Mouse (Mus musculus) left cerebral cortex, adult 2 months (tissue): ENCODE results near the gene Ssh2. TPM values are rescaled to one million over a fixed set of nuclear protein-coding genes. Genes with fewer than 3 reads are reported as not detected.
"Not testable (repeated sequence)": the region's sequence is repeated elsewhere in the genome, so short reads cannot be mapped to it uniquely, and the experiment has no call there.

Experiments
- DNase-seq, 2 experiments: peaks; one replicate each; pipeline ENCODE4 v3.0.0; 2021 to 2022; ENCODE audit warnings: low spot score in 2 of 2, mixed read lengths in 1 of 2; ENCODE audit errors: extremely low spot score in 1 of 2
- H3K27ac ChIP-seq: fragments of 200-600 bp; 2 replicates; pipeline ENCODE4 v1.8.1; 2022
- H3K4me3 ChIP-seq: fragments of 200-600 bp; 2 replicates; pipeline ENCODE4 v1.8.1; 2022
- CTCF ChIP-seq: fragments of 200-600 bp; IDR thresholded peaks from 2 replicates; pipeline ENCODE4 v1.8.1; 2022; ENCODE audit warnings: antibody characterized with exemption, mild to moderate bottlenecking, moderate library complexity
- intact Hi-C: fragments of 180-260 bp; cut with DNase I; formaldehyde crosslinking; loops from one replicate; pipeline ENCODE4 v1.15.1; 2025
- total RNA-seq, 2 experiments: library from RNA; stranded (reverse); gene quantifications; 2 replicates each; pipeline ENCODE4 v1.2.3; 2021

Ssh2 gene
- total RNA-seq, 2 experiments from 2014 or later, result 31.6 to 35.0 TPM

DNA sequence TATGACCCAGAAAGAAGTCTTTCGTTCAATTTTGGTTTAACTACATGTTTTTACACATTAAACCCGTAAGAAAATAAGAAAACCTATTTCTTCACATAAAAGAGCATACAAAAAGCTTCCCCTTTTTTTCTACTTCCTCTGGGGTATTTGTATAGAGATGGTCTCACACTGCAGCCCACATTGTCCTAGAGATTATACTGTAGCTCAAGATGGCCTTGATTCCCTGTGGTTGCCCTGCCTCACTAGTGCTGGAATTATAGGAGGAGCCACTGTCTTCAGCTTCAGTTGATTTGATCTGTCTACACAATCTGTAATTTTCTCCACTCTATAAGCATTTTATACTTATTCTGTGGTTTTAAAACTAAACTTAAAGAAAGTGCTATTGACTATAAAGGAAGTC is 15.4 kb downstream of the Ssh2 start:
- no peak for TF ChIP-seq CTCF

DNA sequence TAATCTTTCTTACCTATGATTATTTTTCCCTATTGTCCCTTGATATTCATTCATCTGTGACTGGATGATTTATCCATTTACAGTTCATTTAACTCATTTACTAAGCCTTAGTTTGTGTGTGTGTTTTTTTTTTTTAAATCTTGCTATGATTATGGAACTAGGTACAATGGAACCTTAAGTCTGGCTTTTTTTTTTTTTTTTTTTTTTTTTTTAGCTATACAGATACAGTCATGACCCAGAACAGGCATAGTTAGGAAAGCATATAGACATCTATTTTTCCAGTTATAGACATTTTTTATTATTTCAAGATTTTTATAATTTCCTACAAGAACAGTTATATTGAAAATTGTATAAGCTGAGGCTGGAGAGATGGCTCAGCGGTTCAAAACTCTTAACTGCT is 19.2 kb downstream of the Ssh2 start:
- intact Hi-C loops, result no loop called here
- DNase-seq, result no peak
- Histone ChIP-seq H3K27ac (no peak overlapping the region), H3K4me3 (no peak overlapping the region)
- no peak for TF ChIP-seq CTCF

More for the DNA sequence above, 15.4 kb downstream of the Ssh2 start:
- H3K27ac ChIP-seq, result no peak overlapping the region
- no peak for DNase-seq
- no peak overlapping the region for H3K4me3 ChIP-seq
- intact Hi-C loops, result no loop called here

GRCm38 (mm10) chr11:77239658-77240345 is 23.7 kb downstream of the Ssh2 start:
- intact Hi-C loops, result no loop called here
- no peak overlapping the region for H3K4me3 ChIP-seq
- TF ChIP-seq CTCF, result no peak
- no peak for DNase-seq
- no peak overlapping the region for H3K27ac ChIP-seq

- intact Hi-C loops, result no loop called here
- DNase-seq, result no peak
- Histone ChIP-seq H3K4me3 (no peak overlapping the region), H3K27ac (no peak overlapping the region)
- TF ChIP-seq CTCF, result no peak
These were observed 24.6 kb downstream of the Ssh2 start for GRCm38 (mm10) chr11:77240466-77241246.

- intact Hi-C loops, result no loop called here
- Histone ChIP-seq H3K27ac (no peak overlapping the region), H3K4me3 (no peak overlapping the region)
- DNase-seq, result no peak
- no peak for TF ChIP-seq CTCF
These were observed 26.8 kb downstream of the Ssh2 start for GRCm38 (mm10) chr11:77242912-77243311.

- no peak overlapping the region for H3K27ac ChIP-seq
- TF ChIP-seq CTCF, result no peak
- no peak for DNase-seq
- H3K4me3 ChIP-seq, result no peak overlapping the region
- intact Hi-C loops, result no loop called here
These were observed 36.7 kb downstream of the Ssh2 start for GRCm38 (mm10) chr11:77252826-77253225.

GRCm38 (mm10) chr11:77259441-77259840 is 43.4 kb downstream of the Ssh2 start:
- DNase-seq, result no peak
- TF ChIP-seq CTCF, result no peak
- intact Hi-C loops, result no loop called here
- Histone ChIP-seq H3K27ac (no peak overlapping the region), H3K4me3 (no peak overlapping the region)

GRCm38 (mm10) chr11:77267401-77267800 is 51.3 kb downstream of the Ssh2 start:
- intact Hi-C loops, result no loop called here
- DNase-seq, result no peak
- no peak overlapping the region for H3K27ac ChIP-seq
- no peak overlapping the region for H3K4me3 ChIP-seq
- no peak for TF ChIP-seq CTCF

- H3K4me3 ChIP-seq, result no peak overlapping the region
- TF ChIP-seq CTCF, result no peak
- intact Hi-C loops, result no loop called here
- H3K27ac ChIP-seq, result no peak overlapping the region
- no peak for DNase-seq
These were observed 59.9 kb downstream of the Ssh2 start for GRCm38 (mm10) chr11:77276000-77276399.

DNA sequence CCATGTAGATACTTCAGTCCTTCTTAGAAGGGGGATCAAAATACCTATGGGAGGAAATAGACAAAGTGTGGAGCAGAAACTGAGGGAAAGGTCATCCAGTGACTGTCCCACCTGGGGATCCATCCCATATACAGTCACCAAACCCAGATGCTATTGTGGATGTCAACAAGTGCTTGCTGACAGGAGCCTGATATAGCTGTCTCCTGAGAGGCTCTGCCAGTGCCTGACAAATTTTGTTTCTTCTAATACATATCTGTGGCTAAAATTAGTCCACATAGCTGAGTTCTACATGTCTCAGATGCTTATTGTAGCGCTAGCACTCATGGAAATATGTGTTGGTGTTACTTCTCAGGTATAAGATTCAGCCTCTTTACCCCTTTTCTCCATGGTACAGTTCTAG is 62.5 kb downstream of the Ssh2 start:
- H3K4me3 ChIP-seq, H3K27ac ChIP-seq, intact Hi-C loops, DNase-seq: not testable (repeated sequence)

DNA sequence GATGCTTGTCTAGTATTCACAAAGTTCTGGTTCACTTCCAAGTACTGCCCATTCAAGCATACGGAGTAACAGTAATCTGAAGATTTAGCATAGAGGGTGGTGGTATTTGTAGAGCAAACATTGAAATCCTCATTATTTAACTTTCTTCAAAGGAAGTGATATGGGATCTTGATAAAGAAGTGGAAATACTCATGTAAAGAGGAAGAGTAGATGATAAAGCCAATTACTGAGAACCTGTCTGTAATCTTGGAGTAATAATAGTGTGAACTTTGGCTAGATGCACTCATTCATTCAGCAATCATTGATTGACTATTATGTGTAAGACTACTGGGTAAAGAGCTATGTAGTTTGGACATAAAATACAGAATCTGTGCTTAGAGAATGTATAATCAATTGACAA is 64.1 kb downstream of the Ssh2 start:
- Histone ChIP-seq H3K27ac (no peak overlapping the region), H3K4me3 (no peak overlapping the region)
- intact Hi-C loops, result no loop called here
- no peak for TF ChIP-seq CTCF
- DNase-seq, result no peak

DNA sequence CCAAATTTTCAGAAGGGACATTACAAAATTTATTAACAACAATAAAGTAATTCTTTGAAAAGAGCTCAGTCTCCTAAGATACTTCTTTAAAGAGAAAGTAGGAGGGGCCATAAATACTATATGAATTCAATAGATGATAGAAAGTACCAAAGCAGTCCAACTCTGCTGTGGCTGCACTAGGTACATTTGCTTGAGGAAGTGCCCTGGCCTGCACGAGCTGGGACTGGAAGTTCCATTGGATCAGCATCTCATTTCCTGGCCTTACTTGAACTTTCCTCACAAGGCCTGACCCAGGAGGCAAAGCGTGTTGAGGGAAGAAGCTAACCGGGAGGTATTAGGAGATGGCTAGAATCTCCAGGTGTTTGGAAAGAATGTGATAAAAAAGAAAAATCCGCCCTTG is 75.4 kb downstream of the Ssh2 start:
- no peak overlapping the region for H3K27ac ChIP-seq
- intact Hi-C loops, result no loop called here
- no peak for DNase-seq
- H3K4me3 ChIP-seq, result no peak overlapping the region
- no peak for TF ChIP-seq CTCF

DNA sequence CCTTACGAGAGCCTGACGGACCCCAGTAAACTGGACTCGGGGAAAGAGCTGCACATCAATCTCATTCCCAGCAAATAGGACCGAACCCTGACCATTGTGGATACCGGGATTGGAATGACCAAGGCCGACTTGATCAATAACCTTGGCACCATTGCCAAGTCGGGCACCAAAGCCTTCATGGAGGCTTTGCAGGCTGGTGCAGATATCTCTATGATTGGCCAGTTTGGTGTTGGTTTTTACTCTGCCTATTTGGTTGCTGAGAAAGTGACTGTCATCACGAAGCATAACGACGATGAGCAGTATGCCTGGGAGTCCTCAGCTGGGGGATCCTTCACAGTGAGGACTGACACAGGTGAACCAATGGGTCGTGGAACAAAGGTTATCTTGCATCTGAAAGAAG is 77.6 kb downstream of the Ssh2 start:
- DNase-seq, H3K4me3 ChIP-seq, H3K27ac ChIP-seq, intact Hi-C loops: not testable (repeated sequence)
